Mouse (Mus musculus) heart, embryonic 12.5 days (tissue): ENCODE measurements at regions not wholly inside any gene's neighbourhood (a gene's known extent, or its start where the extent isn't known, plus 50 kb on each side); places are given as distances from the start of the nearest gene placed in this dataset.

ENCODE experiments used
- ATAC-seq: fragments of 200-750 bp; cut with Nextera tagmentation; 2 replicates; pipeline ENCODE4 v1.8.0; 2017; ENCODE audit warnings: moderate TSS enrichment, moderate library complexity; ENCODE audit not compliant: insufficient number of reproducible peaks, low FRiP score
- H3K27ac ChIP-seq: fragments of 300-500 bp; sonication (generic); 2 replicates; pipeline ENCODE4 v1.5.1; 2016; ENCODE audit warnings: mild to moderate bottlenecking, moderate library complexity; ENCODE audit not compliant: poor library complexity, severe bottlenecking
- H3K27me3 ChIP-seq: fragments of 300-500 bp; sonication (generic); replicated peaks from 2 replicates; pipeline ENCODE4 v1.6.1; 2016; ENCODE audit warnings: mild to moderate bottlenecking, moderate library complexity
- H3K36me3 ChIP-seq: fragments of 300-500 bp; sonication (generic); 2 replicates; pipeline ENCODE4 v1.6.1; 2016; ENCODE audit warnings: mild to moderate bottlenecking, moderate library complexity
- H3K4me1 ChIP-seq: fragments of 300-500 bp; sonication (generic); replicated peaks from 2 replicates; pipeline ENCODE4 v1.6.1; 2016; ENCODE audit warnings: mild to moderate bottlenecking
- H3K4me2 ChIP-seq: fragments of 300-500 bp; sonication (generic); 2 replicates; pipeline ENCODE4 v1.6.1; 2016; ENCODE audit warnings: mild to moderate bottlenecking, moderate library complexity
- H3K4me3 ChIP-seq: fragments of 300-500 bp; sonication (generic); 2 replicates; pipeline ENCODE4 v1.5.1; 2016; ENCODE audit warnings: mild to moderate bottlenecking
- H3K9ac ChIP-seq: fragments of 300-500 bp; sonication (generic); 2 replicates; pipeline ENCODE4 v1.6.1; 2016; ENCODE audit warnings: mild to moderate bottlenecking, moderate library complexity
- H3K9me3 ChIP-seq: fragments of 300-500 bp; sonication (generic); replicated peaks from 2 replicates; pipeline ENCODE4 v1.6.1; 2016; ENCODE audit warnings: mild to moderate bottlenecking, moderate library complexity
- WGBS: fragments of 180-500 bp; shearing (Covaris S2); methylation state at CpG from one replicate; pipeline ENCODE4 v1.1.7; 2016; 5-methylcytosine and 5-hydroxymethylcytosine counted together

DNA sequence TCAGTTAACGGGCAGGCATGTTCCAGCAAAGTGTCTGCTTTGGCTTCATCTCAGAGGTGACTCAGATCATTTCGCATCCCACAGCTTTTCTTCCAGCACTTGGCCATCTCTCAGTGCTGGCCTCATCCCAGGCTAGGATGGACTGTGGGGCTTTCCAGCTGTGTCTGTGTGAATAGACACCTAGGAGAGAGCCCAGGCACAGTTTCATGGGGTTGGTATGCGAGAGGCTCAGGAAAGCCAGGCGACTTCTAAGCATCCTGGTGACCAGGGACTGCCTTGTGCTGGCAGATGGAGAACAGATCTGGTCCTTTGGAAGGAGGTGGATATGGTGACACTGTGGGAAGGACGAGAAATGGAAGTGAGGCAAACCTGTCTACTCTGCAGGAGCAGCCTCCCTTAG lies 182.9 kb downstream of the Cd83 start:
- H3K4me3 ChIP-seq = no peak overlapping the region
- no peaks in the 10 kb centered on the region for H3K36me3 ChIP-seq
- H3K4me1 ChIP-seq = 0 out of 2 replicates have a peak, but pooled peaks cover 7% of the 10 kb centered on the region
- H3K27me3 ChIP-seq = no peaks in the 10 kb centered on the region
- H3K27ac ChIP-seq = no peak overlapping the region
- no peak overlapping the region for H3K4me2 ChIP-seq
- WGBS = 66% methylated on average over 5 of the region's 5 CpGs
- ATAC-seq = no peak
- no peak overlapping the region for H3K9ac ChIP-seq
- no peaks in the 10 kb centered on the region for H3K9me3 ChIP-seq

DNA sequence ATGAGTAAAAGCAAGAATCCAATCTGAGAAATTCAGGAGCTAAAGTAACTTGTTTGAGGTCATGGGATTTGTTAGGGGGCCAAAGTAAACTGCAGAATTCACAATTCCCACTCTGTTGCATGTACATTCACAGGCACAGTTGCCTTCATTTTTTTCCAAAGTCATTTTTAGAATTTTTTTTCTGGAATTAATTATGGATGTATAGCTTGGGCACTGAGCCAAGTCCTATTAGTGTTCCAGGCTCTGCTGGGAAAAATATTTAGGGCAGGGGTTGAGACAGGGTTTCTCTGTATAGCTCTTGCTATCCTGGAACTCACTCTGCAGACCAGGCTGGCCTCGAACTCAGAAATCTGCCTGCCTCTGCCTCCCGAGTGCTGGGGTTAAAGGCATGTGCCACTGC lies 188.3 kb downstream of the Cd83 start:
- Histone ChIP-seq H3K9ac (no peak overlapping the region), H3K27me3 (no peaks in the 10 kb centered on the region), H3K4me2 (no peak overlapping the region), H3K27ac (no peak overlapping the region), H3K4me3 (no peak overlapping the region), H3K9me3 (no peaks in the 10 kb centered on the region), H3K36me3 (no peaks in the 10 kb centered on the region), H3K4me1 (0 out of 2 replicates have a peak, but pooled peaks cover 4% of the 10 kb centered on the region)
- 73% methylated on average over 2 of the region's 2 CpGs for WGBS
- no peak for ATAC-seq

DNA sequence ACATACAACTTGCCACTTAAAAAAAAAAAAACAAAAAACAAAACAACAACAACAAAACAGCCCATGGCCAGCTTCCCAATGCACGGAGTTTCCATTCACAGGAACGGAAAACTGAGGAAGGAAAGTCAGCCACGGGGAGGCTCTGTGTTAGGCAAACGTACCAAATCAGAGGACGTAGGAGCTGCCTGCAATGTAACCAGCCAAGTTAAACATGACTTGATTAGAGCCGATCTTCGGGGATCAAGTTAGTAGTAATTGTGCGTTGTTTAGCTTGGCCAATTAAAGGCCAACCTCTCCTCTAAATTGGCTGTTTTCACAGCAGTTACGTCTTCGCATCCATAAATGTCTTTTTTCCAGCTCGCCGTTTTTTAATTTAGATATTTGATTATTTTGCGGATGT lies 190.7 kb downstream of the Cd83 start:
- WGBS = 81% methylated on average over 13 of the region's 13 CpGs
- ATAC-seq = no peak
- H3K9ac ChIP-seq = no peak overlapping the region

DNA sequence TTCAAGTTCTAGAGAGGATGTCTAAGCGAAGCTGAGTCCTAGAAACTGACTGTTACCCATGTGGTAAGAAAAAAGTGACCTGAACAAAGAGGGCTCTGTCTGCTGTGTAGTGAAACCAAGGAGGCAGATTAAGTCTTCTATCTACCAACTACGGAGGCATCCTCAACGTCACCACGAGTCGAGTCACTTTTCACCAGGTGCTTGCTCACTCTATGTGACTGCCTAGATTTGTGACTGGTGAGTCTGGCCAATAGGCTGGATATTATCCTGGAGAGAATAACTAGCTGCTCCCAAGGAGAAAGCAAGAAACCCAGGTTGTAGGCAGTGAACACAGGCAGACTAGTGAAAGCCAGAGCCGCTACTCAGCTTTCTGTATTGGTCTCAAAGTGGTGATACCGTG lies 191.2 kb downstream of the Cd83 start:
- Histone ChIP-seq H3K4me3 (no peak overlapping the region), H3K4me2 (no peak overlapping the region), H3K9ac (no peak overlapping the region), H3K9me3 (no peaks in the 10 kb centered on the region), H3K27me3 (no peaks in the 10 kb centered on the region), H3K36me3 (no peaks in the 10 kb centered on the region), H3K4me1 (0 out of 2 replicates have a peak, but pooled peaks cover 4% of the 10 kb centered on the region), H3K27ac (no peak overlapping the region)
- WGBS = 71% methylated on average over 7 of the region's 7 CpGs
- ATAC-seq = no peak

More for the DNA sequence above, 190.7 kb downstream of the Cd83 start:
- Histone ChIP-seq H3K27ac (no peak overlapping the region), H3K36me3 (no peaks in the 10 kb centered on the region), H3K9me3 (no peaks in the 10 kb centered on the region), H3K4me3 (no peak overlapping the region), H3K4me2 (no peak overlapping the region), H3K4me1 (0 out of 2 replicates have a peak, but pooled peaks cover 4% of the 10 kb centered on the region), H3K27me3 (no peaks in the 10 kb centered on the region)

DNA sequence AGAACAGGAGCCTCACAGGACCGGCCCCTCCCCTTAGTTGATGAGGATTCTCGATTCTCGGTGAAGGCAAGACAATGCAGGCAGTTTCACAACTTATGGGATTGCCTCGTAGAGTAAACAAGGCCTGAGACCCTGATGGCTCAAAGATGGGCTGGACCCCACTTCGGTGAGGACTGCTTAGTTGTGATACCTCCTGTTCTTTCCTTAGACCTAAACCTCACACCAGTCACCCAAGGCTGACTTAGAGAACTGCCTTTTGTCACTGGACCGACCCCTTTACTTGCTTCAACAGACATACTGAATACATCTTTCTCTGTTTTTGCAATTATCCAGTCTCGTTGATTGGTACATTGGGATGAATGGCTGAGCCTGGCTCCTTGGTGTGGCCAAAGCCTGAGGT lies 192.1 kb downstream of the Cd83 start:
- no peak overlapping the region for H3K27ac ChIP-seq
- no peaks in the 10 kb centered on the region for H3K9me3 ChIP-seq
- no peaks in the 10 kb centered on the region for H3K27me3 ChIP-seq
- 65% methylated on average over 7 of the region's 7 CpGs for WGBS
- H3K4me3 ChIP-seq = no peak overlapping the region
- 0 out of 2 replicates have a peak, but pooled peaks cover 4% of the 10 kb centered on the region for H3K4me1 ChIP-seq
- no peaks in the 10 kb centered on the region for H3K36me3 ChIP-seq
- ATAC-seq = no peak
- no peak overlapping the region for H3K4me2 ChIP-seq
- H3K9ac ChIP-seq = no peak overlapping the region

DNA sequence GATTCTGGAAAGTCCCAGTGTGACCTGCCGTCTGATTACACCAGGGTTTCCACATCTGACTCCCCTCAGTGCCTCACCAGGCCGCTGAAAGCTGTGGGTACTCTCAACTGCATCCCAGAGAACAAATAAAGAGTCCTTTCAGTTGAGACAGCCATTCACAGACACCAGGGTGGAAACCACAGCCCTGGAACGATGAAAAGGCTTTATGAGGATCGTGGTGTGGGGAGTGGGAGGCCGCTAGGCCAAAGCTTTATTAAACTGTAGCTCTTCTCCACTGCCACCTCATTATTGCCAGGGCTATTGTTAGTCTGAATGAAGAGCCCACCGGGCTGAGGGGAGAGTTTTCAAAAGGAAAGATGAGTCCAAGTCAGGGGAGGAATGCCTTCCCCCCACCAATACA lies 202.8 kb downstream of the Cd83 start:
- no peak overlapping the region for H3K27ac ChIP-seq
- ATAC-seq = no peak
- no peaks in the 10 kb centered on the region for H3K27me3 ChIP-seq
- WGBS = 39% methylated on average over 6 of the region's 6 CpGs
- no peak overlapping the region for H3K4me2 ChIP-seq
- no peak overlapping the region for H3K4me3 ChIP-seq
- peaks cover 23% of the 10 kb centered on the region for H3K4me1 ChIP-seq
- no peaks in the 10 kb centered on the region for H3K9me3 ChIP-seq
- H3K9ac ChIP-seq = no peak overlapping the region
- no peaks in the 10 kb centered on the region for H3K36me3 ChIP-seq

DNA sequence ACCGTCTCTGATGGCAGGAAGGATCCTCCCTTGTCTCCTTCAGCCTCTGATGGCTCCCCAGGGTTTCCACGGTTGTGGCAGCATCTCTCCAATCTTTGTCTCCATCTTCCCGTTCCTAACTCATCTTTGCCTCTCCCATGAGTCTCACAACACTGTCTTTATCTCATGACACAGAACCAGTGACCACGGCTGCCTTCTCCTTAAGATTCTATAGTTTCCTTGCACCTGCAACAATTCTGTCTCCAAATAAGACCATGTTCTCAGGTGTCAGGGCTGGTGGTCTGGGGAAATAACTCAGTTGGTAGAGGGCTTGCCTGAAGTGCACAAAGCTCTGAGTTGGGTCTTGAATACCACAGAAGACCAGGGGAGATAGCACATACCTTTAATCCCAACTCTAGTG lies 203.8 kb downstream of the Cd83 start:
- ATAC-seq = no peak
- peaks cover 23% of the 10 kb centered on the region for H3K4me1 ChIP-seq
- H3K9ac ChIP-seq = no peak overlapping the region
- H3K27me3 ChIP-seq = no peaks in the 10 kb centered on the region
- H3K4me3 ChIP-seq = no peak overlapping the region
- H3K27ac ChIP-seq = no peak overlapping the region
- WGBS = 84% methylated on average over 4 of the region's 4 CpGs
- no peaks in the 10 kb centered on the region for H3K9me3 ChIP-seq
- H3K4me2 ChIP-seq = no peak overlapping the region
- H3K36me3 ChIP-seq = no peaks in the 10 kb centered on the region

DNA sequence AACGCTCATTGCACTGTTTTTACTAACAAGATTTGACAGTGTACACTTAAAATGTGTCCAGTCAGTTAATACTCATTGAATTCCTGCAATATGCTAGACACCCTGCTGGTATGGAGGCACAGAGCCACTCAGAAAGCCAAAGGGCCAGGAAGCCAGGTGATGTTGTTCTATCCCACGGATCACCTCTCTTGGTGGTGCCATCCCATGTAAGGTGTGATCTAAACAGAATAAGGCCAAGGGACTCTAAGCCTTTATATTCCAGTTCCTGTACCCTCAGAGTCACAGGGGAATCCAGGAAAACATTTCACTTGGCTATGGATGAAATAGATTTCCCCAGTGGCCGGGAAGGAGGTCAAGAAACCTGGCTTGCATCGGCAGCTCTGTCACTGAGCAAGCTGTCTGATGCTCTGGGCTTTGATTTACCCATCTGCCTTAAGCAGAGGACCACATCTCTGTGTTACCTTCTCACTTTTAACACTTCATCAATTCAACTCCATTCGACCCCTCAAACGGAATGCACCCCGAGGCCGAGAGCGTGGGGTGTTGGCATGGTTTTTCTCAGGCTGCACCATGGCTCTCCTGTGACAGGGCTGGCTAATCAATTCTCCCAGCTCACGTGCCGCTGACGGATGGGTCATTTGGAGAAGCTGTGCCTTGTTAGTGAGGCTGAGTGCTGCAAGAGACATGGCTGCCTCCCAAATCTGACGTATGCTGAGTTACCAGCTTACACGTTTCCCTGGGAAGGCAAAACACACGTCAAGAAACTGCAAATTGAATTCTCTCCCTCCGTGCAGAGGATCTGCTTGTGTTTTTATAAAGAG lies 205.9 kb downstream of the Cd83 start:
- peaks cover 27% of the 10 kb centered on the region for H3K4me1 ChIP-seq
- no peak for ATAC-seq
- H3K9me3 ChIP-seq = no peaks in the 10 kb centered on the region
- no peaks in the 10 kb centered on the region for H3K36me3 ChIP-seq
- no peak overlapping the region for H3K9ac ChIP-seq
- peak overlapping the region; percentile 42; the same call in 1 of the 2 replicates for H3K4me2 ChIP-seq
- WGBS = 29% methylated on average over 16 of the region's 16 CpGs
- no peaks in the 10 kb centered on the region for H3K27me3 ChIP-seq
- H3K4me3 ChIP-seq = no peak overlapping the region
- H3K27ac ChIP-seq = no peak overlapping the region

DNA sequence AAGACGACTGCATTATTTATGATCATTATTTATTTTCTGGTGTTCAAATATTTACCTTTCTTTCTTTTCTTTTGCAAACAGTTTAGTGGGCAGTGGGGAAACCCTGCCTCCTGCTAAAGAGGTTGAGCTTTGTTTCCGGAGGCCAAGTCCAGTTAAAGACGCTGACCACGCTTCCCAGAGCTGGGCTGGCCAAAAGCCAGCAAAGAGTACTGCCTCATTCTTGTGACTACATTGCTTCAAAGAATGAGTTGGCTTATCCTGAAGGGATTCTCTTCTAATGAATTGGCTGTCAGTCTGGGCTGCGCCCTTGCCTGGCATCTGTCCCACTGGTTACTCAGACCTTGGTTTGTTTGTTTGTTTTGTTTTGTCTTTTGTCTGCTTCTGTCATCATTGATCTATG lies 207.2 kb downstream of the Cd83 start:
- H3K27me3 ChIP-seq = no peaks in the 10 kb centered on the region
- H3K9me3 ChIP-seq = no peaks in the 10 kb centered on the region
- H3K4me1 ChIP-seq = peaks cover 29% of the 10 kb centered on the region
- H3K9ac ChIP-seq = no peak overlapping the region
- no peaks in the 10 kb centered on the region for H3K36me3 ChIP-seq
- H3K27ac ChIP-seq = no peak overlapping the region
- 32% methylated on average over 5 of the region's 5 CpGs for whole genome bisulfite sequencing
- no peak for ATAC-seq
- H3K4me2 ChIP-seq = no peak overlapping the region
- H3K4me3 ChIP-seq = no peak overlapping the region

DNA sequence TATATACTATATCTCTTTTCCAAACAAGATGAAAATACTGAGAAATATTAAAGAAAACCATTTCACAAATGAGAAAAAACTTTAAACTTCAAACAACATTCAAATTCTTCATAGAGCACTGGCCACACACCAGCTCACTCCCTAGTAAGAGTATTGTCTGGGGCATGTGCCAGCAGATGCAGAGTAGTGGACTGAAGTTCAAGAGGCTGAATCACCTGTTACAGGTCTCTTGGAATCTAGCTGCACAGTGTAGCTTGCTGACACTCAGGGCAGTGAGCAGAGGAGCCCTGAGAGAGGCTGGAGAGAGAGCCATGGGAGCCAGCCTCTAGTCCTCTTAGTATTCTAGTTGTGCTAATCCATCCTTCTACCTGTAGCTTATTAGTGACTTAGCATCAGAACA lies 208.4 kb downstream of the Cd83 start:
- ATAC-seq = no peak
- no peaks in the 10 kb centered on the region for H3K9me3 ChIP-seq
- no peak overlapping the region for H3K4me2 ChIP-seq
- no peaks in the 10 kb centered on the region for H3K27me3 ChIP-seq
- H3K9ac ChIP-seq = no peak overlapping the region
- no peaks in the 10 kb centered on the region for H3K36me3 ChIP-seq
- H3K4me1 ChIP-seq = peaks cover 24% of the 10 kb centered on the region
- H3K4me3 ChIP-seq = no peak overlapping the region
- H3K27ac ChIP-seq = no peak overlapping the region

DNA sequence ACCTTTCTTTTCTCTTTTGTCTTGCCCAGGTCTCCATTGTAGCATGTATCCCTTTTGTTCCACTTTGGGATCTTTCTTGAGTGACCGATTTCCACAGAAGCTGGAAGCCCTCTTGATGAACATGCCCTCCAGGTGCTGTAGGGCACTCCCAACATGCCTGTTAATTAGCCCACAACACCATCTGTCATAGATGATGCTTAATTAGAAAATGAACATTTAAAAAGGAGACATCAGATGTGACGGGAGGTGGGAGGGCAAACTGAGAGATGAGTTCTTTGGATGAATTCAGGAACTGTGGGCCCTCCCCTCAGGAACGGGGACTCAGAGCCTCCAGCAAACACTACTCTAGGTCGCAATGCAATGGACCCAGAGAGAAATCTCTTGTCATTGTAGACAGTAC lies 209.8 kb downstream of the Cd83 start:
- H3K4me3 ChIP-seq = no peak overlapping the region
- ATAC-seq = no peak
- H3K27me3 ChIP-seq = no peaks in the 10 kb centered on the region
- no peak overlapping the region for H3K9ac ChIP-seq
- 88% methylated on average over 4 of the region's 4 CpGs for WGBS
- peaks cover 24% of the 10 kb centered on the region for H3K4me1 ChIP-seq
- no peak overlapping the region for H3K27ac ChIP-seq
- H3K9me3 ChIP-seq = no peaks in the 10 kb centered on the region
- no peak overlapping the region for H3K4me2 ChIP-seq
- no peaks in the 10 kb centered on the region for H3K36me3 ChIP-seq

DNA sequence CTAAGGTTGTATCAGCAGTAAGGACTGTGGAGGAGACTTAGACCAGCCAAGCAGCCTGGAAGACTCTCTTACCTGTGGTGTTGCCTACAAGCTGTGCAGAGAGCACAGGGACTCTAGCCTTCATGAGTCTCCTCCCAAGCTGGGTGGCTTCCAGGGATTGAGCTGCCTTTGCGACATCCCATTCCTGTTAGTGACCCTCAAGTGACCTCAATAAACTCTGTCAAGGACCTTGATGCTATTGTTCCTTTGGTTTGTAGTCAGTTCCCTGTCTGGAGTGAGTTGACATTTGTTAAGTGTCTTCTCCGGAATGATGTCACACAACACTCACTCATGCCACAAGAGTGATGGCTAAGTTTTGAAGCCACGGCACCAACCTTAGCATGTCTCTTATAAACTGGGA lies 211.0 kb downstream of the Cd83 start:
- no peaks in the 10 kb centered on the region for H3K36me3 ChIP-seq
- H3K4me2 ChIP-seq = no peak overlapping the region
- 36% methylated on average over 3 of the region's 3 CpGs for WGBS
- no peak overlapping the region for H3K27ac ChIP-seq
- H3K27me3 ChIP-seq = no peaks in the 10 kb centered on the region
- H3K4me1 ChIP-seq = peaks cover 19% of the 10 kb centered on the region
- H3K9me3 ChIP-seq = no peaks in the 10 kb centered on the region
- no peak overlapping the region for H3K9ac ChIP-seq
- no peak overlapping the region for H3K4me3 ChIP-seq
- no peak for ATAC-seq
